Comparison of ENCODE assay signal across 18 mouse cellular contexts in genomic region chr10:56968913-56969312, GRCm38 (mm10).
DNase-seq lines count a peak whose midpoint lies in the region; ATAC-seq lines count a peak whose summit lies in the region.
"Had no signal": no experiment of that assay in that cellular context is flagged by ENCODE, and none has a peak within 500 bp of the region (broad histone marks: within the 10 kb centered on the region; RNA-seq: fewer than 3 reads in every experiment).

No protein-coding gene starts in this region.

- H3K36me3 ChIP-seq in embryonic facial prominence, embryonic 15.5 days: no peaks in the 10 kb centered on the region
- H3K36me3 ChIP-seq: hindbrain, embryonic 15.5 days; lung, embryonic 15.5 days had no signal

- no peak overlapping the region for H3K9ac ChIP-seq in embryonic facial prominence, embryonic 15.5 days
- H3K9ac ChIP-seq: hindbrain, embryonic 15.5 days; lung, embryonic 15.5 days had no signal

- WGBS in embryonic facial prominence, embryonic 15.5 days: 41% methylated on average over 1 of the region's 1 CpGs

- H3K27ac ChIP-seq in embryonic facial prominence, embryonic 15.5 days (replicated peaks): 0 out of 2 replicates have a peak overlapping the region, but pooled peaks have one; percentile 49
- H3K27ac ChIP-seq: heart, adult 2 months; hindbrain, embryonic 15.5 days; lung, embryonic 15.5 days; stomach, postnatal 0 days had no signal

- H3K4me1 ChIP-seq in embryonic facial prominence, embryonic 15.5 days: no peaks in the 10 kb centered on the region
- H3K4me1 ChIP-seq: hindbrain, embryonic 15.5 days; lung, embryonic 15.5 days had no signal

- H3K9me3 ChIP-seq in embryonic facial prominence, embryonic 15.5 days (replicated peaks): no peaks in the 10 kb centered on the region
- H3K9me3 ChIP-seq: hindbrain, embryonic 15.5 days; lung, embryonic 15.5 days had no signal

- no peak for ATAC-seq in embryonic facial prominence, embryonic 15.5 days (ENCODE audit: insufficient number of reproducible peaks, low FRiP score, low TSS enrichment, low read depth)
- ATAC-seq: midbrain, embryonic 16.5 days had no signal

- intact Hi-C loops in left cerebral cortex, postnatal 4 days (cut with DNase I): no loop called here
- intact Hi-C loops in left cerebral cortex, postnatal 14 days (cut with DNase I): no loop called here

- no peak overlapping the region for H3K4me3 ChIP-seq in embryonic facial prominence, embryonic 15.5 days (replicated peaks)
- H3K4me3 ChIP-seq: heart, adult 2 months; hindbrain, embryonic 15.5 days; lung, embryonic 15.5 days had no signal

- H3K27me3 ChIP-seq in embryonic facial prominence, embryonic 15.5 days: no peaks in the 10 kb centered on the region
- H3K27me3 ChIP-seq: CH12.LX; hindbrain, embryonic 15.5 days; lung, embryonic 15.5 days had no signal

- peak; percentile 9 for DNase-seq in adrenal gland, postnatal 14 days
- no peak for DNase-seq in adrenal gland, postnatal 4 days (ENCODE audit: low spot score in 2 of 2)
- peak; percentile 47 for DNase-seq in left cerebral cortex, postnatal 4 days
- no peak for DNase-seq in left cerebral cortex, postnatal 14 days (ENCODE audit: low spot score in 2 of 2)
- DNase-seq in telencephalon, adult 2 months (ENCODE audit: low read depth, low spot score): peak; percentile 9
- no peak for DNase-seq in embryo, embryonic 10 days (ENCODE audit: low spot score)
- no peak for DNase-seq in spleen, postnatal 14 days (ENCODE audit: low spot score in 2 of 2)
- DNase-seq: heart, adult 2 months; heart, postnatal 10 days; kidney, adult 11 months; kidney, postnatal 36 days; thymus, postnatal 4 days had no signal

- H3K4me2 ChIP-seq in embryonic facial prominence, embryonic 15.5 days (replicated peaks): no peak overlapping the region
- H3K4me2 ChIP-seq: hindbrain, embryonic 15.5 days; lung, embryonic 15.5 days had no signal

Comparison
In these comparisons a context has a peak if more than half of its experiments do, and no peak if none do; other contexts are left out.
1. DNase-seq: peak in adrenal gland, postnatal 14 days (single experiment), left cerebral cortex, postnatal 4 days (single experiment) and telencephalon, adult 2 months (single experiment); none in adrenal gland, postnatal 4 days (0 of 2), left cerebral cortex, postnatal 14 days (0 of 2), embryo, embryonic 10 days (single experiment) and spleen, postnatal 14 days (0 of 2).